ENCODE assay signal across 22 mouse cellular contexts in the genomic region with DNA sequence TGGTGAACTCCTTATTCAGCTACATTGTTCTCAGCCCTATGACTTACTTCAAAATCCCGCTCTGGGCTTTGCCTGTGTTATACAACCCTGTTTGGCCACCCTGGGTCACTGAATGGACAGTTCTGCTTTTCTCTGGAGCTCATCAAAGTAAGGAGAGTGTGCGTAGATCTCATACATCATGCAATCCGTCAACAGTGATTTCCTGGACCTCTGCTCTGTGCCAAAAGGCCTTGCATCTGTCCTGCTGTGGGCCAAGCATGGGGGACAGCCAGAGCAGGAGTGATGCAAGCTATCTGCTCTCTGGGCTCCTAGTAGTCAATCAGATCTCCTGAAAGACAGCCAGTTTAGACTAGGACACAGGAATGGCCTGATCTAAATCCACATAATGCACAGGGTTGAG. TPM values are rescaled to one million over a fixed set of nuclear protein-coding genes. Genes with fewer than 3 reads are reported as not detected.
DNase-seq lines count a peak whose midpoint lies in the region; ATAC-seq and TF ChIP-seq lines count a peak whose summit lies in the region.
"Had no signal": no experiment of that assay in that cellular context is flagged by ENCODE, and none has a peak within 500 bp of the region (broad histone marks: within the 10 kb centered on the region; RNA-seq: fewer than 3 reads in every experiment).

No protein-coding gene starts in this region.

- no peak overlapping the region for H3K9ac ChIP-seq in liver, postnatal 0 days (replicated peaks)
- H3K9ac ChIP-seq: heart, embryonic 12.5 days; hindbrain, embryonic 14.5 days had no signal

- no peak for TF ChIP-seq EP300 in liver, postnatal 0 days (IDR thresholded peaks at IDR 0.05; ENCODE audit: low read depth)

- H3K4me2 ChIP-seq in liver, postnatal 0 days (ENCODE audit: low read depth, low read length), result no peak overlapping the region
- H3K4me2 ChIP-seq: heart, embryonic 12.5 days; hindbrain, embryonic 14.5 days had no signal

- no peaks in the 10 kb centered on the region for H3K4me1 ChIP-seq in liver, postnatal 0 days (ENCODE audit: insufficient read depth)

- DNase-seq in adrenal gland, adult 2 months, result peak; percentile 57
- DNase-seq in adrenal gland, adult 18-20 months (ENCODE audit: low spot score in 2 of 2), result no peak
- peak; percentile 21 for DNase-seq in liver, postnatal 0 days
- no peak for DNase-seq in liver
- peak; percentile 60 for DNase-seq in adrenal gland, postnatal 14 days
- DNase-seq in layer of hippocampus, adult 11-12 months (ENCODE audit: low spot score), result no peak
- no peak for DNase-seq in layer of hippocampus, postnatal 25 days (ENCODE audit: extremely low spot score in 1 of 2, low spot score in 1 of 2)
- DNase-seq: cerebellum, adult 2 months; cerebellum, postnatal 10 days; gastrocnemius, adult 2 months; gastrocnemius, postnatal 25 days had no signal

- ATAC-seq in liver, postnatal 0 days, result peak; percentile 88
- ATAC-seq: activated CD4-positive, CD25-positive, alpha-beta regulatory T cell, adult 4 months; forebrain, embryonic 14.5 days; Patski had no signal

- no peak for TF ChIP-seq CTCF in liver, postnatal 0 days (IDR thresholded peaks at IDR 0.05; ENCODE audit: low read depth)

- 53% methylated on average over 3 of the region's 3 CpGs for WGBS in liver, postnatal 0 days (ENCODE audit: insufficient replicate concordance)

- no peak overlapping the region for H3K27ac ChIP-seq in liver, postnatal 0 days (ENCODE audit: low read depth)
- H3K27ac ChIP-seq: embryonic facial prominence, embryonic 10.5 days; gastrocnemius, adult 2 months; hindbrain, embryonic 10.5 days; hindbrain, embryonic 14.5 days had no signal

- no peaks in the 10 kb centered on the region for H3K9me3 ChIP-seq in liver, postnatal 0 days (ENCODE audit: low read length)
- H3K9me3 ChIP-seq: embryonic facial prominence, embryonic 10.5 days; heart, embryonic 12.5 days; hindbrain, embryonic 10.5 days had no signal

- H3K27me3 ChIP-seq in liver, postnatal 0 days (ENCODE audit: insufficient read depth, low read length), result no peaks in the 10 kb centered on the region
- H3K27me3 ChIP-seq: heart, embryonic 12.5 days; Patski had no signal

- no peak overlapping the region for H3K4me3 ChIP-seq in liver, postnatal 0 days (ENCODE audit: low read depth, low read length)
- H3K4me3 ChIP-seq: embryonic facial prominence, embryonic 10.5 days; gastrocnemius, adult 2 months; heart, embryonic 12.5 days; hindbrain, embryonic 10.5 days had no signal

- H3K36me3 ChIP-seq in liver, postnatal 0 days (replicated peaks; ENCODE audit: insufficient read depth, low read length), result no peaks in the 10 kb centered on the region
- H3K36me3 ChIP-seq: embryonic facial prominence, embryonic 10.5 days; hindbrain, embryonic 10.5 days had no signal

RNA-seq across cellular contexts. Expression of gene Dmbt1, which starts 46.1 kb away (rescaled TPM):
- total RNA-seq in adrenal gland, adult 2 months (2021), result under 1 TPM in 1 of 2 experiments, not detected in 1; 0.03 TPM
- polyA plus RNA-seq in adrenal gland, adult 2 months (2012; rRNA removed), result 0.08 TPM in 1 of 2 replicates, not detected in the other
- not detected for total RNA-seq in adrenal gland, adult 18-20 months (2021)
- 0.27 and 1.2 TPM in 2 replicates for polyA plus RNA-seq in liver, postnatal 0 days (2015; fragmentation: Nextera tagmentation; extraction: Ambion mirVana)
- 0.64 TPM in 1 of 2 replicates, not detected in the other for total RNA-seq in adrenal gland, postnatal 14 days (2021)
- not detected for total RNA-seq in layer of hippocampus, postnatal 25 days (2021)
- total RNA-seq: gastrocnemius, adult 2 months; gastrocnemius, postnatal 25 days; granulocyte monocyte progenitor cell, adult 5-6 weeks; heart, postnatal 25 days; MEL had no signal
- polyA plus RNA-seq: activated CD4-positive, CD25-positive, alpha-beta regulatory T cell, adult 4 months; C2C12; embryonic facial prominence, embryonic 10.5 days; forebrain, embryonic 14.5 days; heart, embryonic 12.5 days; hindbrain, embryonic 10.5 days; hindbrain, embryonic 14.5 days; Patski had no signal

RNA-seq across cellular contexts. Expression of gene Htra1, which starts 49.8 kb away (rescaled TPM):
- 10 to 100 TPM; 34.5 to 87.0 TPM for total RNA-seq in adrenal gland, adult 2 months (2021)
- 90.6 and 134 TPM in 2 replicates for polyA plus RNA-seq in adrenal gland, adult 2 months (2012; rRNA removed)
- total RNA-seq in adrenal gland, adult 18-20 months (2021), result 10 to 100 TPM; 31.8 to 79.5 TPM
- polyA plus RNA-seq in liver, postnatal 0 days (2015; fragmentation: Nextera tagmentation; extraction: Ambion mirVana), result 0.61 and 0.83 TPM in 2 replicates
- 77.0 and 81.6 TPM in 2 replicates for total RNA-seq in adrenal gland, postnatal 14 days (2021)
- 100 to 1,000 TPM; 214 to 291 TPM for total RNA-seq in layer of hippocampus, postnatal 25 days (2021)
- total RNA-seq: granulocyte monocyte progenitor cell, adult 5-6 weeks; MEL had no signal

Comparison
In these comparisons a context has a peak if more than half of its experiments do, and no peak if none do; other contexts are left out.
1. DNase-seq: peak in adrenal gland, adult 2 months (single experiment), liver, postnatal 0 days (single experiment) and adrenal gland, postnatal 14 days (single experiment); none in adrenal gland, adult 18-20 months (0 of 2), liver (single experiment), layer of hippocampus, adult 11-12 months (single experiment) and layer of hippocampus, postnatal 25 days (0 of 2).